Mouse (Mus musculus) forebrain, embryonic 15.5 days (tissue): Measurements from ENCODE around the gene Mast3. TPM values are rescaled to one million over a fixed set of nuclear protein-coding genes. Genes with fewer than 3 reads are reported as not detected.

Experiments used
- ATAC-seq: fragments of 200-750 bp; cut with Nextera tagmentation; replicated peaks from 2 replicates; pipeline ENCODE4 v1.8.0; 2017; ENCODE audit warnings: mild to moderate bottlenecking, moderate TSS enrichment, moderate library complexity
- H3K27ac ChIP-seq: fragments of 300-500 bp; sonication (generic); replicated peaks from 2 replicates; pipeline ENCODE4 v1.5.1; 2015; ENCODE audit warnings: mild to moderate bottlenecking, inconsistent platforms
- H3K27me3 ChIP-seq: fragments of 300-500 bp; sonication (generic); 2 replicates; pipeline ENCODE4 v1.6.1; 2015; ENCODE audit warnings: inconsistent platforms
- H3K36me3 ChIP-seq: fragments of 300-500 bp; sonication (generic); 2 replicates; pipeline ENCODE4 v1.6.1; 2015; ENCODE audit warnings: mild to moderate bottlenecking, inconsistent platforms
- H3K4me1 ChIP-seq: fragments of 300-500 bp; sonication (generic); 2 replicates; pipeline ENCODE4 v1.6.1; 2015; ENCODE audit warnings: inconsistent platforms
- H3K4me2 ChIP-seq: fragments of 300-500 bp; sonication (generic); replicated peaks from 2 replicates; pipeline ENCODE4 v1.6.1; 2015; ENCODE audit warnings: mild to moderate bottlenecking, inconsistent platforms
- H3K4me3 ChIP-seq: fragments of 300-500 bp; sonication (generic); 2 replicates; pipeline ENCODE4 v1.5.1; 2015; ENCODE audit warnings: mild to moderate bottlenecking, inconsistent platforms
- H3K9ac ChIP-seq: fragments of 300-500 bp; sonication (generic); replicated peaks from 2 replicates; pipeline ENCODE4 v1.6.1; 2015; ENCODE audit warnings: mild to moderate bottlenecking, inconsistent platforms
- H3K9me3 ChIP-seq: fragments of 300-500 bp; sonication (generic); 2 replicates; pipeline ENCODE4 v1.6.1; 2016; ENCODE audit warnings: inconsistent platforms
- WGBS: fragments of 180-500 bp; shearing (Covaris S2); methylation state at CpG from one replicate; pipeline ENCODE4 v1.1.7; 2015; ENCODE audit warnings: mixed read lengths; 5-methylcytosine and 5-hydroxymethylcytosine counted together
- polyA plus RNA-seq: library from polyadenylated mRNA; unstranded; fragments of >200 nt; fragmentation: Nextera tagmentation; extraction: Ambion mirVana; gene quantifications from 2 replicates; pipeline ENCODE4 v1.2.1, GENCODE M21; 2015

Gene Mast3
- polyA plus RNA-seq, 1 experiment from 2014 or later: 24.6 TPM

- Histone ChIP-seq H3K9ac (peak overlapping the region; percentile 67), H3K9me3 (no peaks in the 10 kb centered on the region), H3K4me3 (peak overlapping the region; percentile 63), H3K4me2 (peak overlapping the region; percentile 92), H3K27me3 (peaks cover 20% of the 10 kb centered on the region; the same call in 1 of the 2 replicates), H3K36me3 (no peaks in the 10 kb centered on the region), H3K27ac (peak overlapping the region; percentile 62), H3K4me1 (peaks cover 40% of the 10 kb centered on the region)
- peak; percentile 86 for ATAC-seq
- WGBS: under 1% methylated on average over 57 of the region's 57 CpGs
Observed at GRCm38 (mm10) chr8:70797081-70798070, 7.5 kb downstream of the Mast3 start.

- peak overlapping the region; percentile 92 for H3K4me2 ChIP-seq
- peak overlapping the region; percentile 62 for H3K27ac ChIP-seq
- H3K9ac ChIP-seq: peak overlapping the region; percentile 67
- under 1% methylated on average over 54 of the region's 54 CpGs for WGBS
- H3K4me1 ChIP-seq: peaks cover 46% of the 10 kb centered on the region
- H3K9me3 ChIP-seq: no peaks in the 10 kb centered on the region
- H3K4me3 ChIP-seq: peak overlapping the region; percentile 63
- H3K27me3 ChIP-seq: peaks cover 17% of the 10 kb centered on the region; the same call in 1 of the 2 replicates
- ATAC-seq: peak; percentile 2; the same call in 1 of the 2 replicates
- H3K36me3 ChIP-seq: no peaks in the 10 kb centered on the region
Observed at GRCm38 (mm10) chr8:70796403-70797080, 8.3 kb downstream of the Mast3 start.

- H3K4me1 ChIP-seq: peaks cover 49% of the 10 kb centered on the region
- 80% methylated on average over 2 of the region's 2 CpGs for WGBS
- no peaks in the 10 kb centered on the region for H3K36me3 ChIP-seq
- H3K9me3 ChIP-seq: no peaks in the 10 kb centered on the region
- H3K9ac ChIP-seq: no peak overlapping the region
- no peak overlapping the region for H3K27ac ChIP-seq
- H3K27me3 ChIP-seq: peaks cover 17% of the 10 kb centered on the region; the same call in 1 of the 2 replicates
- H3K4me2 ChIP-seq: no peak overlapping the region
- no peak for ATAC-seq
- H3K4me3 ChIP-seq: no peak overlapping the region
Observed at GRCm38 (mm10) chr8:70795370-70795769, 9.5 kb downstream of the Mast3 start.

GRCm38 (mm10) chr8:70794215-70794614 is 10.6 kb downstream of the Mast3 start:
- H3K4me3 ChIP-seq: no peak overlapping the region
- peaks cover 49% of the 10 kb centered on the region for H3K4me1 ChIP-seq
- ATAC-seq: no peak
- H3K27ac ChIP-seq: no peak overlapping the region
- H3K9me3 ChIP-seq: no peaks in the 10 kb centered on the region
- WGBS: 90% methylated on average over 2 of the region's 2 CpGs
- H3K27me3 ChIP-seq: peaks cover 7% of the 10 kb centered on the region; the same call in 1 of the 2 replicates
- H3K4me2 ChIP-seq: no peak overlapping the region
- H3K9ac ChIP-seq: no peak overlapping the region
- H3K36me3 ChIP-seq: no peaks in the 10 kb centered on the region

GRCm38 (mm10) chr8:70792700-70793099 is 12.2 kb downstream of the Mast3 start:
- Histone ChIP-seq H3K9me3 (no peaks in the 10 kb centered on the region), H3K4me3 (peak overlapping the region; percentile 62), H3K9ac (peak overlapping the region; percentile 81), H3K36me3 (peaks cover 11% of the 10 kb centered on the region), H3K4me2 (peak overlapping the region; percentile 58), H3K27me3 (no peaks in the 10 kb centered on the region), H3K4me1 (peaks cover 40% of the 10 kb centered on the region), H3K27ac (peak overlapping the region; percentile 88)
- no peak; the same call in none of the 2 replicates for ATAC-seq
- 0% methylated on average over 20 of the region's 20 CpGs for WGBS

- WGBS: 6% methylated on average over 58 of the region's 58 CpGs
- peak overlapping the region; percentile 58 for H3K4me2 ChIP-seq
- peaks cover 15% of the 10 kb centered on the region for H3K36me3 ChIP-seq
- H3K4me3 ChIP-seq: peak overlapping the region; percentile 62
- H3K4me1 ChIP-seq: peaks cover 38% of the 10 kb centered on the region
- H3K9ac ChIP-seq: peak overlapping the region; percentile 81
- peak overlapping the region; percentile 88 for H3K27ac ChIP-seq
- peak; percentile 85 for ATAC-seq
- no peaks in the 10 kb centered on the region for H3K9me3 ChIP-seq
- H3K27me3 ChIP-seq: no peaks in the 10 kb centered on the region
Observed at GRCm38 (mm10) chr8:70791975-70792691, 12.7 kb downstream of the Mast3 start.

GRCm38 (mm10) chr8:70791294-70791701 is 13.6 kb downstream of the Mast3 start:
- Histone ChIP-seq H3K27me3 (no peaks in the 10 kb centered on the region), H3K4me1 (peaks cover 33% of the 10 kb centered on the region), H3K4me2 (peak overlapping the region; percentile 58), H3K4me3 (peak overlapping the region; percentile 62), H3K27ac (no peak overlapping the region), H3K9me3 (no peaks in the 10 kb centered on the region), H3K9ac (no peak overlapping the region), H3K36me3 (peaks cover 24% of the 10 kb centered on the region)
- WGBS: 83% methylated on average over 7 of the region's 7 CpGs
- ATAC-seq: no peak

- Histone ChIP-seq H3K9ac (peak overlapping the region; percentile 12), H3K4me1 (peaks cover 32% of the 10 kb centered on the region), H3K27ac (no peak overlapping the region), H3K9me3 (no peaks in the 10 kb centered on the region), H3K36me3 (peaks cover 28% of the 10 kb centered on the region), H3K4me3 (peak overlapping the region; percentile 62; the same call in 1 of the 2 replicates), H3K4me2 (peak overlapping the region; percentile 58), H3K27me3 (no peaks in the 10 kb centered on the region)
- no peak for ATAC-seq
- WGBS: 69% methylated on average over 8 of the region's 8 CpGs
Observed at GRCm38 (mm10) chr8:70790846-70791245, 14.0 kb downstream of the Mast3 start.

GRCm38 (mm10) chr8:70789046-70789445 is 15.8 kb downstream of the Mast3 start:
- no peak overlapping the region for H3K27ac ChIP-seq
- 0 out of 2 replicates have a peak overlapping the region, but pooled peaks have one; percentile 3 for H3K9ac ChIP-seq

GRCm38 (mm10) chr8:70787941-70788667 is 16.8 kb downstream of the Mast3 start:
- no peaks in the 10 kb centered on the region for H3K9me3 ChIP-seq
- ATAC-seq: no peak
- no peak overlapping the region for H3K27ac ChIP-seq
- no peak overlapping the region for H3K4me2 ChIP-seq
- no peak overlapping the region for H3K4me3 ChIP-seq
- peaks cover 53% of the 10 kb centered on the region for H3K36me3 ChIP-seq
- WGBS: 24% methylated on average over 30 of the region's 30 CpGs
- no peaks in the 10 kb centered on the region for H3K27me3 ChIP-seq
- no peak overlapping the region for H3K9ac ChIP-seq
- H3K4me1 ChIP-seq: peaks cover 24% of the 10 kb centered on the region

More at GRCm38 (mm10) chr8:70789046-70789445, 15.8 kb downstream of the Mast3 start:
- 85% methylated on average over 10 of the region's 10 CpGs for WGBS
- Histone ChIP-seq H3K36me3 (peaks cover 44% of the 10 kb centered on the region), H3K4me3 (no peak overlapping the region), H3K9me3 (no peaks in the 10 kb centered on the region), H3K4me1 (peaks cover 32% of the 10 kb centered on the region), H3K27me3 (no peaks in the 10 kb centered on the region), H3K4me2 (no peak overlapping the region)
- ATAC-seq: no peak

- H3K36me3 ChIP-seq: peaks cover 57% of the 10 kb centered on the region
- no peak for ATAC-seq
Observed at GRCm38 (mm10) chr8:70787051-70787445, 17.8 kb downstream of the Mast3 start.

More at GRCm38 (mm10) chr8:70787051-70787445, 17.8 kb downstream of the Mast3 start:
- Histone ChIP-seq H3K27ac (no peak overlapping the region), H3K4me2 (no peak overlapping the region), H3K4me1 (peaks cover 17% of the 10 kb centered on the region), H3K9ac (no peak overlapping the region), H3K9me3 (no peaks in the 10 kb centered on the region), H3K27me3 (no peaks in the 10 kb centered on the region), H3K4me3 (no peak overlapping the region)
- WGBS: 90% methylated on average over 3 of the region's 3 CpGs
